Mouse (Mus musculus): ENCODE results near the gene Rgs6. TPM values are rescaled to one million over a fixed set of nuclear protein-coding genes. Genes with fewer than 3 reads are reported as not detected.

The Rgs6 gene
- polyA plus RNA-seq, 1 experiment: 0.69 TPM

DNA sequence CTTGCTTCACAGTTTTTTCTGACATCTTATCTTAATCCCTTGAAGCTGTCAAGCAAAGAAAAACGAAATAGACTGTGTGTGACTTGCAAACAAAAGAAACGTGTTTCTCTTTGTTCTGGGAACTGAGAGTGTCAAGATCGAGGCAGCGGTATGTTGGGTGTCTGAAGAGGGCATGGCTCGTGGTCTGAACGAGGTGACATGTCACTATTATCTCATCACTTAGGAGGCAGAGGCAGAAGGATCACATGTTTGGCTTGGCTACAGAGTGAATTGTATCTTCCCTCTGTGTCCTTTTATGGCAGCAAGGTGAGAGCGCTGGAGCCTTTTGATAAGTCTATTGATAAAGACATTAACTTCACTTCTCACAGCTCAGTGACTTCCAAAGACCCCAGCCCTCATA, 512.8 kb downstream of the Rgs6 start:
- Histone ChIP-seq H3K4me3 (replicated peaks) (no peak overlapping the region), H3K27me3 (replicated peaks) (peaks cover 17% of the 10 kb centered on the region), H3K9me3 (peaks cover 10% of the 10 kb centered on the region; the same call in 1 of the 2 replicates), H3K36me3 (replicated peaks; ENCODE audit: low read length) (no peaks in the 10 kb centered on the region), H3K4me1 (peaks cover 26% of the 10 kb centered on the region)
- TF ChIP-seq GATA1 (IDR thresholded peaks at IDR 0.05; ENCODE audit: borderline replicate concordance, low read length): no peak
- TF ChIP-seq FLI1 (IDR thresholded peaks at IDR 0.05; ENCODE audit: low read length): no peak

DNA sequence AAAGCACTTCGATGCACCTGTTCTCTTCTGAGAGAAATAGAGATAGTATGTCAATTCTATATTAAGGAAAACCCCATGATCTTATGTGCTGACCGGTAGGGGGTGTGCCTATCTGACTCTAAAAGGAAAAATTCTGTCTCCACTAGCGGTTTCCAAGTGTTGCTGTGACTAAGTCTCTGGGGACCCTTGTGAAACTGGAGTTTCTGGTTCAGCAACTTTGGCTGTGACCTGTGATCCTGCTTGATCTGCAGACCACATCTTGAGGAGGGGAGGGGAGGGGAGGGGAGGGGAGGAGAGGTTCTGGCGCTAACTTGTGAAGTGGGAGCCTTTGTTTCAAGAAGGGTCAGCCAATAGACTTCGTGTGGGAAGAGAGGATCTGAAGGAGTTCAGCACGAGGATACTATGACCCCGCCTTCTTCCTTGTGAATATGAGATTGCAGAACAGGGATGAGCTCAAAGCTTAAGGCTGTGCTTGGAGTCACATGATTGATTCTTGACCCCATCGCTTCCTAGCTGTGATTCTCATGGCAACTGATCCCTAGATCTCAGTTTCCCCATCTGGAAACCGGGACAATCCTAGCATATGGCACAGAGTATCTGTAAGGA, 517.5 kb downstream of the Rgs6 start:
- no peak overlapping the region for H3K4me3 ChIP-seq (replicated peaks)
- 0 out of 2 replicates have a peak, but pooled peaks cover 6% of the 10 kb centered on the region for H3K9me3 ChIP-seq
- peaks cover 24% of the 10 kb centered on the region for H3K27me3 ChIP-seq (replicated peaks)
- peaks cover 15% of the 10 kb centered on the region; the same call in 1 of the 2 replicates for H3K4me1 ChIP-seq
- no peaks in the 10 kb centered on the region for H3K36me3 ChIP-seq (replicated peaks; ENCODE audit: low read length)
- TF ChIP-seq GATA1 (IDR thresholded peaks at IDR 0.05; ENCODE audit: borderline replicate concordance, low read length): no peak
- TF ChIP-seq FLI1 (IDR thresholded peaks at IDR 0.05; ENCODE audit: low read length): no peak

DNA sequence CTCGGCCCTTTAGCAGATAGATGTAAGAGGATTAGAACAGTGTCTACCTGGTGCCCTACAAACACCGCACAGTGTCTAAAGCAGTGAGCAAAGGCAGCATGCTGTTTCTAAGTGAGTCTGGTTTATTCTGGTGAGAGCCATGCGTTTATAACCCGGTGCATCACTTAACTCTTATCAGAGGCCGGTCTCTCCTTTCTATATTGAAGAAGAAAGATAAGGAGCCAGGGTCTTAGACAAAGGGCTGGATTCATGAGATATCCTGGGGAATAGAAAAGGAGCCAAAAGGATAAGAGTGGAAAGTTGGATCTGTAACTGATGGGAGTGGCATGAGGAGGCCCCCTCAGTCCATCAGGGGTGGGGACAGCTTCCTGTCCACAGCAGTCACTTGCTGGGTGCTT, 518.0 kb downstream of the Rgs6 start:
- TF ChIP-seq GATA1 (IDR thresholded peaks at IDR 0.05; ENCODE audit: borderline replicate concordance, low read length) (no peak), FLI1 (IDR thresholded peaks at IDR 0.05; ENCODE audit: low read length) (no peak)
- peaks cover 11% of the 10 kb centered on the region; the same call in 1 of the 2 replicates for H3K4me1 ChIP-seq
- no peaks in the 10 kb centered on the region for H3K36me3 ChIP-seq (replicated peaks; ENCODE audit: low read length)
- H3K4me3 ChIP-seq (replicated peaks): no peak overlapping the region
- H3K27me3 ChIP-seq (replicated peaks): peaks cover 26% of the 10 kb centered on the region
- 0 out of 2 replicates have a peak, but pooled peaks cover 6% of the 10 kb centered on the region for H3K9me3 ChIP-seq

DNA sequence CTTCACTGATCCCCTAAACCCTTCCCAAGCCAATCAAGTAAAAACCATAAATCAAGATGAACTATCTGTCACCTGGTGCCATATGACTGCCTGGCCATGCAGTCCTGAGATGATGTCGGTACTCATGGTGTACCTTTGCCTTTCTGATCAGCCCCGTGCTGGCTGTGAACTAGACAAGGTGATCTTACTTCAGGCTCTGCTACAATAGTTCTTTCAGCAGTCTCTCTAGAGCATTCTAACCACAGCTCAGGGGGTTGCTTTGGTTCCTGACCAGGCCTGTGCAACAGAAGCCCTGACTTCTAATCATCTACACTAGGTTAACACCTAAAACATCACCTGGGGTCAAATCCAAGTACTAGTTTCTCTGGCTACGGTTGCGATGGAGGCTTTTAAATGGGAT, 521.4 kb downstream of the Rgs6 start:
- H3K27me3 ChIP-seq (replicated peaks): peaks cover 23% of the 10 kb centered on the region
- H3K4me1 ChIP-seq: peaks cover 38% of the 10 kb centered on the region
- no peaks in the 10 kb centered on the region for H3K36me3 ChIP-seq (replicated peaks; ENCODE audit: low read length)
- H3K9me3 ChIP-seq: 0 out of 2 replicates have a peak, but pooled peaks cover 3% of the 10 kb centered on the region
- TF ChIP-seq GATA1 (IDR thresholded peaks at IDR 0.05; ENCODE audit: borderline replicate concordance, low read length): no peak
- no peak for TF ChIP-seq FLI1 (IDR thresholded peaks at IDR 0.05; ENCODE audit: low read length)
- no peak overlapping the region for H3K4me3 ChIP-seq (replicated peaks)

DNA sequence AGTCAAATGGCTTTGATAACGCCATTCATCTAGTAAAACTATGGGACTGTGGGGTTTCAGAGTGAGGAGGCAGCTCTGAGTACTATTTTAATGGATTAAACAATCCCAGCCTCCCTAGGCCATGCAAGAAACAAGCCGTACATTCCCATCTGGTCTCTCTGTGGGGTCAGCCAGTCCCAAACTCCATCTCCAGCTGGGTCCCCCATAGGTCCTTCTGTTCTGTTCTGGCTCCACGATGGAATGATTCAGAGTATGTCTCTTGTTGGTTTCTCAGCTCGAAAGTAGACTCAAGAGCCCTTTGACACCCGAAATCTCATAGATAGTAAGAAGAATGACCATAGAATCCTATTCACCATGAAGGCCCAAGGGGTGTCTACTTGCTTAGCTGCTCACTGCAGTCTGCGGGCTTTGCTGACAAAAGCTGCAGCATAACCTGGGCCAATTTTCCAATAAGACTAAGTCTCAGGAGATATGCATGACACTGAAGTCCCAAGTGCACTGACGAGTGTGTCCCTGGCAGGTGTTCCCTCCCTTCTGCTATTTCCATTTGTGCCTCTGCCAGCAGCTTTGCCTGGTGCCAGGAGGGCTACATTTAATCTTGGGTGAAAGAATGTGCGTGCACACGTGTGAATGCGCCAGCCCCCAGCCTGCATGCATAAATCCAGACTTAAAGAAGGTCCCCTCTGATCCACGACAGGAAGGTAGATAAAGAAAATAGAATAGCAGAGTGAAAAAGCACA, 522.0 kb downstream of the Rgs6 start:
- Histone ChIP-seq H3K9me3 (no peaks in the 10 kb centered on the region), H3K4me3 (replicated peaks) (no peak overlapping the region), H3K36me3 (replicated peaks; ENCODE audit: low read length) (no peaks in the 10 kb centered on the region), H3K4me1 (peaks cover 39% of the 10 kb centered on the region), H3K27me3 (replicated peaks) (peaks cover 21% of the 10 kb centered on the region)
- no peak for TF ChIP-seq GATA1 (IDR thresholded peaks at IDR 0.05; ENCODE audit: borderline replicate concordance, low read length)
- TF ChIP-seq FLI1 (IDR thresholded peaks at IDR 0.05; ENCODE audit: low read length): no peak

DNA sequence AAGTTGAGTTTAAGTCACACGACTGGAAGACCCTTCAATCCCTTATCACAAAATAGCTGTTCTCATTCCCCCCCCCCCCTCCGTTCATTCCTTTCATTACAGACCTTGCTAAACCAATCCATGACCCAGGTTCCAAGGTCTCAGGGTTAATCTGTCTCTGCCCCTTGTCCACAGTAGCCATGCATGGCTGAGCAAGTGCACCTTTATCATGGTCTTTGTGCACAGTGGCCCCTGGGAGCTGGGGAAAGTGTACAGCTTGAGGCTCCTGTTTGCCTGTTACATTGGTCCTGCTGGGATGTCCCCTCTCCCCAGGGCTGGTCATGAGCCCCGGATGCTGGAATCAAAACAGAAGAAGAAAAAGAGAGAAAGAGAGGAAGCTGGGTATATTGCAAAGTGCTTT, 522.6 kb downstream of the Rgs6 start:
- no peak overlapping the region for H3K4me3 ChIP-seq (replicated peaks)
- H3K9me3 ChIP-seq: no peaks in the 10 kb centered on the region
- H3K27me3 ChIP-seq (replicated peaks): peaks cover 20% of the 10 kb centered on the region
- TF ChIP-seq FLI1 (IDR thresholded peaks at IDR 0.05; ENCODE audit: low read length) (no peak), GATA1 (IDR thresholded peaks at IDR 0.05; ENCODE audit: borderline replicate concordance, low read length) (no peak)
- H3K36me3 ChIP-seq (replicated peaks; ENCODE audit: low read length): no peaks in the 10 kb centered on the region
- peaks cover 37% of the 10 kb centered on the region for H3K4me1 ChIP-seq

DNA sequence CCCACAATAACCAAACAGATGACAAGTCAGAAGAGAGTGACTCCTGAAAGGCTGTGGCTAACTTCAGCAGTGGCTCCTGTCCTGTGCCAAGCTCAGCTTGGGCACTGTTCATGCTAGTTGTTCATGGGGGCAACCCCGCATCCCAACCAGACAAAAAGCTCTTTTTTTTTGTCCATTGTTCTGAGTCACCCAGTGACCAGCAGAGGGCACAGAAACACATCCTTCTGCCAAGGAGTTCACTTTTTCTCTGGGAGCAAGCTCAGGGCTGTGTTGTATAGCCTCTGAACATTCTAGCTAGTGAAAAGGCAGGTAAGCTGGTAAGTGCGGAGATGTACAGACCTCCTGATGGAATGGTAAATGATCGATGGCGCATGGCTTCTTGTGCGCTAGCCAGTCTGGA, 524.2 kb downstream of the Rgs6 start:
- H3K4me1 ChIP-seq: peaks cover 31% of the 10 kb centered on the region
- no peak for TF ChIP-seq GATA1 (IDR thresholded peaks at IDR 0.05; ENCODE audit: borderline replicate concordance, low read length)
- TF ChIP-seq FLI1 (IDR thresholded peaks at IDR 0.05; ENCODE audit: low read length): no peak
- no peak overlapping the region for H3K4me3 ChIP-seq (replicated peaks)
- H3K36me3 ChIP-seq (replicated peaks; ENCODE audit: low read length): no peaks in the 10 kb centered on the region
- H3K27me3 ChIP-seq (replicated peaks): peaks cover 20% of the 10 kb centered on the region
- no peaks in the 10 kb centered on the region for H3K9me3 ChIP-seq

DNA sequence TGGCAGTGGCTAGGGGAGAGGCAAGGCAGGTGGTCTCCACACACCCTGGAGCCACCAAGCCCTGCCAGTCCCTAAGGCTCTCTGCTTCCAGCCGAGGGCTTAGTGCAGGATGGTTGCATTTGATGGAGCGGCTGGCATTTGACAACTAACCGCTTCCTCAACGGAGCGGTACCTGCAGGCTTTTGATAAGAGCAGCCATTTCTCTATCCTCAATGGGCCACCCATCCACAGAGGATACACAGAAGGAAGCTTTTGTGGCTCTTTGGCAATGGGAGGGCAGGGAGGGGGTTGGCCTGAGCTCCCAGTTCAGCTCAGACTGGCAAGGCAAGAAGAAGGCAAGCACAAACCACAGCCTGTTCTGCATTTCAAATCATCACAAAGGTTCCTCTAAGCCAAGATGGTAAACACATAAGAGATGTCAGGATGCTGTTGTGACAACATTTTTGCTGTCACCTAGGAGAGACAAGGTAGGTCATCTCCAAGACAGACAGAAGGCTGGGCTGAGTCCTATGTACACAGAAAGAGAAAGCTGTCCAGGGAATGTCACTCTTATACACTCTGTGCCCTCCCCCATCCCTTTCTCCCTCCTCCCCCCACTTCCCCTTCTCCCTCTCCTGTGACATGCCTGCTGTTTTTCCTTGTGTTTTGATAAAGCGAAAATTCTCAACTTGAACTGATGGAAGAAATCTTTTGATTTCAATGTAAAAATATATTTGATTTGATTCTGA, 525.0 kb downstream of the Rgs6 start:
- Histone ChIP-seq H3K4me3 (replicated peaks) (peak overlapping the region; percentile 31), H3K27me3 (replicated peaks) (peaks cover 20% of the 10 kb centered on the region), H3K36me3 (replicated peaks; ENCODE audit: low read length) (no peaks in the 10 kb centered on the region), H3K9me3 (no peaks in the 10 kb centered on the region), H3K4me1 (peaks cover 31% of the 10 kb centered on the region)
- no peak for TF ChIP-seq GATA1 (IDR thresholded peaks at IDR 0.05; ENCODE audit: borderline replicate concordance, low read length)
- TF ChIP-seq FLI1 (IDR thresholded peaks at IDR 0.05; ENCODE audit: low read length): no peak

DNA sequence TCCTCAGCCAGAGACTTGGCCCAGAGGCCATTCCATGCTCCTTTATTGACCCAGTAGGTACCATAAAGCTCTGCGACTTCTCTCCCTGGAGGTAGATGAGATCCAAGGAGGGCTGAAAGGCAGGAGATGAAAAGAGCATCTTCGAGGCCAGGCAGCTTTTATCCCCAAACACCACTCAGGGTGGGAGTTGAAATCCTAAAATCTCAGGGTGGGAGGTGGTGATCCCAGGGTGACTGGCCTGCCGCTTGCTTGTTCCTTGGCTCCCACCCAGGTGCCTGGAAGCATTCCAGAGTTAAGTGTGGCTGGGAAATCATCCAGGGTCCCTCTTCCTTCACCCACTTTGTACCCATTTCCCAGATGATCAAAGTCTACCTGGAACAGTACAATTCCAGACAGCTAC, 525.9 kb downstream of the Rgs6 start:
- Histone ChIP-seq H3K36me3 (replicated peaks; ENCODE audit: low read length) (no peaks in the 10 kb centered on the region), H3K27me3 (replicated peaks) (peaks cover 20% of the 10 kb centered on the region), H3K9me3 (no peaks in the 10 kb centered on the region), H3K4me3 (replicated peaks) (no peak overlapping the region), H3K4me1 (peaks cover 31% of the 10 kb centered on the region)
- TF ChIP-seq FLI1 (IDR thresholded peaks at IDR 0.05; ENCODE audit: low read length) (no peak), GATA1 (IDR thresholded peaks at IDR 0.05; ENCODE audit: borderline replicate concordance, low read length) (no peak)

Data from megakaryocyte, embryonic 14.5 days (primary cell).